Mouse (Mus musculus) R1 (cell line): ENCODE results near the gene Isg20l2.

Experiments
- DNase-seq: peaks from one replicate; pipeline ENCODE4 v3.0.0-alpha.2; 2018; ENCODE audit warnings: low read depth, low spot score

Isg20l2 gene

DNA sequence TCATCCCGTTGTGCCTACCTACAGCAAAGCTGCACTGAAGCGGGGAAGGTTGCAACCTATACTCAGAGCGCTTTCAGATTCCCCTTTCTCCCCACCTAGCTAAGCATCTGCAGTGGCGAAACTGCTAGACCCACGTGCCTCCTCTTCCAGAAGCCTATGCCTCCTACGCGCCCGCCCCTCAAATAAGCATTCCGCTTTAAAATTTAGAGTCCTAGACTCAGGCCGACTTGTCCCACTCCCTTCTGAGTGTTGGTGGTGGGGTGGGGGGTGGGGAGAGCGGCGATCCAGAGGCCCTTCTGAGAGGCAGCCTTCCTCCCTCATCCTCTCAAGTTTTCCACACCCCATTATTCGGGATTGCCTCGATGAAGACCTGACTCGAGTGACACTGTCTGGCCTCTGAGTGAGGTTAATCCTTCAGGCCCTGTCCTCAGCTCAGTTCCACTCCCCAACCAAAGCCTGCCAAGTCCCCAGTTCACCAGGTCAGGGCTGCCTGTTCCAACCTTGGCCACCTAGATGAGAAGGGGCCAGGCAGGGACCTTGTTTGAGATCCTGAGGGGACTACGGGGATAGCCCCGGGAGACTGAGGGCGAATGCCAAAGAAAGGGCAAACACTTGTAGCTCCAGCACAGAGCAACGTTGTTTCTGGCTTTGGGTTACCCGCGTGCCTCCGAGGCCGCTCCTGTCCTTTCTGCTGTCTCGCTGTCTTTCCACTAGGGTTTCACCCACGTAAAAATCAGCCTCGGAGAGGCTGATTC lies 17.1 kb downstream of the Isg20l2 start:
- no peak for DNase-seq

DNA sequence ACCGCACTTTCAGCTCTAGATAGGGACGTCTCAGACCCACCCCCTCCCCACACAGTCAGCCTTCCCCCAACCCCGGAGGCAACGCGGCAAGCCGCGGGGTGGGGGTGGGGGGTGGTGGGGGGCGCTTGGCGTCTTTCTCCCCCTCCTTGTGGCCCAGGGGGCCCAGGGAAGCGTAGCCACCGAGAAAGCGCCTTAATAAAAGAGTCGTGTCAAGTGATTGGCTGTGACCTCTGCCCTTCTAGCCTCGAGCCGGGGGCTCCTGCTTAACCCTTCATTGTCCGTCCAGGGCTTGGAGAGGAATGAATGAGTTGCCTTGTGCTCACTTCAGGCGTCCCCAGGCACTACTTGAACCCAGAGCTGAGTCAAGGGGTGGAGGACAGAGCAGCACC lies 17.7 kb downstream of the Isg20l2 start:
- DNase-seq: peak; percentile 51

DNA sequence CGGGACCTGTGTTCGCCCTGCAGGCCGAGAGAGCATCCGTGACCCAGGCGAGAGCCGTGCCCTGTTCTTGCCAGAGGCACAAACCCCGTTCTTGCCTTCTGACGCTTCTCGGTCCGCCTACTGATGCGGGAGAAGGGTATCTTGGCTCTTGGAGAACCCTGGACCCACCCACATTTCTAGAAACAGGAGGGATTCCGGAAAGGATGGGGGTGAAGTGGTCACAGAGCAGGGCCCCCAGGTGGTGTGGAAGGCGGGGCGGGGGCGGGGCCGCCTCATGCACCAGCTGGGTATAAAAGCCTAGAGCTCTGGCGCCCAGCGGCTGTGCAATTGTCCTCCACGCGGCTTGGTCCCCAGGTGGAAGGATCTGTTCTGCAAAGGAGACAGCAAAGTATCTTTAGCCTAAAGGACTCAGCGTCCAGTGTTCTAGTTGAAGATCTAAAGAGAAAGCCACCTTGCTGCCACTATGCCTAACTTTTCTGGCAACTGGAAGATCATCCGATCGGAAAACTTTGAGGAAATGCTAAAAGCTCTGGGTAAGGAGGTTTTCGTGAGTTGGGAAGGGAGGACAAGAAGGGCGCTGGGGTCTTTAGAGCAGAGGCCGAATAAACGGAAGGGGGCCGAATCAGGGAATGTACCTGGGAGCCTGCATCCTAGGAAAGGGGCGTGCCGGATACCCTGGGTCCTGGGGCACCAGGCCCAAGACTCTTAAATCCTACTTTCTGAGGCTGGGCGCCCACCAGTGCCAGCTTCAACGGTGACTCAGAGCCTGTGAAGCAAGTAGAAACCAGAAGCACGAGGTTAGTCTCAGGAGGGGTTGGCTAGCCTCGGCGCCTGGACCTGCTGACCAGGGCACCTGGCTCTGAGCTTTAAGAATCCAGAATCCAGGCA lies 18.5 kb downstream of the Isg20l2 start, which contains the start of gene Crabp2:
Crabp2 (plus strand) TSS at position 289 of the 888 bp plus-strand sequence.
- peak; percentile 73 for DNase-seq

DNA sequence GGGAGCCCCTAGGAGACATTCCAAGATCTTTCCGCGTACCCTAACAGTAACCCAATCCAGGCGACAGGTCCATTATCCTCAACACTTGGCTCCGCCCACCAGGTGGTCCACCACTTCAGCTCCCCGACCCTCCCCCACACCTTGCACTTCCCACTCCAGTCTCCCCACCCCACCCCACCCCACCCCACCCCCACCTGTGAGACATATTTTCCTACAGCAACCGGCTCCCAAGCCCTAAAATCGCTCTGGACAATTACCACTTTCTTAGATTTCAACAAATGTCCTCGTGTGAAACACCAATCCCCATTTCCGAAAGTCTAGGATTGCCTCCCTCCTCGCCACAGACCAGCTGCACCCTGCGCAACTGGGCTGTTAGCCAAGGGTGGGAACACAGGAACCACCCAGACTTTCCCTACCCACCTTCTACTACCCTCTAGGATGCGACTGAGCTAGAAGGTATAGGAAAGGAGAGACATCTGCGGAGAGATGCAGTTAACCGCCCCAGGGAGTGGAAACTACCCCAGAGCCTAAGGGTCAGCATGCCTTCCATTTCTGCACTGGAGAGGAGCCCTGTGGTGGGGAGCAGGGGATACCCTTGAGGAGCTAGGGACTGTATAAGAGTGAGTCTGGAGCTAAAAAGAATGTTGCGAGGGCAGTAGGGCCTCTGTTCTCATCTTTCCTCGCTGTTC lies 19.3 kb downstream of the Isg20l2 start:
- DNase-seq: no peak

DNA sequence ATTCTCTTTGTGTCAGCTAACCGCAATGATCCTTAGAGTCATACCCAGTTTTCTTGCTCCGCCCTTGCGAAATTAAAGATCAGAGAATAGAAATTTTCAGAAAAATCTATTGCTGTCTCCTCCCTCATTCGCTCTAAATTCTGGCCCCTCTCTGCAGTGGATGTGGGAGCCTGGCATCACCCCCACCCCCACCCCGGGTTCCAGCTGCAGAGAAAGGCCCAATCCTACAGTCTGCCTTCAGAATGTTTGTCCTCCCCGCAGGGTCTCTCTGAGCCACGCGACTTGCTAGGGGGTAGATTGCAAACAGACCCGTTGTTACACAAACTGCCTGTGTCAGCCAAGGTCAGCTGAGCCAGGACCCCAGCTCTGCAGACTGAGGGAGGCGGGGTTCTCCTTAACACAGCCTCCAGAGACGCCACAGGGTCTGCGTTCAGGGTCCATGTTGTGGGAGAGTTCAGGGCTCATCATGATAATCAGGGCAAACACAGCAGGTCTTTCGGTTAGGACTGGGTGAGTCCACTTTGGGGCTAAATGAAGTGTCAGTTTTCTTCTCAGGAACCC lies 19.9 kb downstream of the Isg20l2 start:
- DNase-seq: peak; percentile 46

DNA sequence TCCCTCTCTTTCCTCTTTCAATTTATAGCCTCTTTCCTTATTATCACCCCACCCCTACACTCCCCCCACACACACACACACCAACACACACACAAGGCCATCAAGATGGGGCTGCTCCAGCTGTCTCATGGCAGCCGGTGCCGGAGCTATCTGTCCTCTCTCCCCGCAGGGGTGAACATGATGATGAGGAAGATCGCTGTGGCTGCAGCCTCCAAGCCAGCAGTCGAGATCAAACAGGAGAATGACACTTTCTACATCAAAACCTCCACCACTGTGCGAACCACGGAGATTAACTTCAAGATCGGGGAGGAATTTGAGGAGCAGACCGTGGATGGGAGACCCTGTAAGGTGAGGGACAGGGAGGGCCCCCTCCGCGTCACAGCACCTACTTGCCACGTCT lies 21.8 kb downstream of the Isg20l2 start:
- DNase-seq: no peak

DNA sequence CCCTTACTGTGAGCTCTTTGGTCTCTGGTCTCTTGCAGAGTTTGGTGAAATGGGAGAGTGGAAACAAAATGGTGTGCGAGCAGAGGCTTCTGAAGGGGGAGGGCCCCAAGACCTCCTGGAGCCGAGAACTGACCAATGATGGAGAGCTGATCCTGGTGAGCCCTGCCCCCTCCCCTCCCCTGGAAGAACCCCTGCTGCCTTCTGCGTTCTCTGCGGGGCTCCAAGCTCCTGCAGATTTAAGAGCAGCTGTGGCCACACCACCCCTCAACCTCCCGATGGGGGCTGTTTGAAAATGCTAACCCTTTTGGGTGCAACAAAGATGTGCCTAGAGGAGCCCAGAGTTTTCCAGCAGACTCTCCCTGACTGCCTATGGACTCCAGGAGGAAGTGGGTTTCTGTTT lies 22.3 kb downstream of the Isg20l2 start:
- DNase-seq: peak; percentile 53

DNA sequence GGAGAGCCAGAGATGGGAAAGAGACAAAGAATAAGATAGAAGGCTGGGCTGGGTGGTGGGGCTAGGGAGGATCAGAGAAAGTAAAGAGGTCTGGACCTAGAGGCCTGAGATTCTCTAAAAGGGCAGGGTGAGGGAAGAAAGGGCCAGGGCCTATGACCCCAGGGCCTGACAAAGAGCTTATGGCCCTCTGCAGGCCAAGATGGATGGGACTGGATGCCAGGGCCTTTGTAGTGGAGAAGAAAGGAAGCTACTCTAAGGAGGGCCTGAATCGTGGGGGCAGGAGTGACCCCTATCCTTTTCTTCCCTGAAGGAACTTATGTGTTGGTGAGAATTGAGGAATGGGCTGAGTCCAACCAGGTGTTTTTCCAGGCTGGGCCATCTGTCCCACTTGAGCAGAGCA lies 27.9 kb downstream of the Isg20l2 start:
- DNase-seq: no peak

DNA sequence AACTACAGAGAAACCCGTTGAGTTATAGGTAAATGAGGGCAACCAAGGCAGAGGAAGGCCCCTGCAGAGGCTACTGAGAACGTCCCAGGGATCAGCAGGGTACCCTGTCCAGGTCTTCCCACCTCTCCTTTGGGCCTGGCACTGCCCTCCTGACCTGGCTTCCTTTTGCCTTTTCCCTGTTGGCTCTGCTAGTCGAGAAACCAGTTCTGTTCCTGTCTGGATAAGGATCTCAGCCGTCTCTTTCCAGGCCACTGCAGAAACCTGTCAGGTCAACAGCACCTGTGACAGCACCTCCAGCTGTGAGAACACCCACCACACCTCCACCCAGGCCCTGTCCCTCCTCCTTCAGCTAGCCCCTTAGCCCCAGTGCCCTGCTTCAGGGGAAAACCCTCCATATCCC lies 28.4 kb downstream of the Isg20l2 start:
- DNase-seq: no peak

DNA sequence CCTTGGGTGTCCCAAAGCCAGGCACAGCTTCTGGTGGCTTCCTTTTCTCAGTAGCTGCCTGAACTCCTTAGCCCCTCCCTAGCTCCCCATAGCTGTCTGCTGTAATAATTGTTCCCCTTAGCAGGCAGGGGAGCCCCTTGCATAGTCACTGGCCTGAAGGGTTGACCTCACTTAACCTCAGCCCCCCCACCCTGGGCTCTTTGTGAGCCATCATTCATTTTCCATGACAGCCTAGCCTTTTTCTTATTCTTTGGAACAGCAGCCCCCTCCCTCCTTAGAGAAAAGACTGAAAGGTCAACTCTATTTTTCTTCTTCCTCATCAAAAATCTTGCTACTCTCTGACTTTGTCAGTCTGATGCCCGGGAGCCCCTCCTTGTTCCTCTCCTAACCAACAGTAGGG lies 28.9 kb downstream of the Isg20l2 start:
- DNase-seq: no peak

DNA sequence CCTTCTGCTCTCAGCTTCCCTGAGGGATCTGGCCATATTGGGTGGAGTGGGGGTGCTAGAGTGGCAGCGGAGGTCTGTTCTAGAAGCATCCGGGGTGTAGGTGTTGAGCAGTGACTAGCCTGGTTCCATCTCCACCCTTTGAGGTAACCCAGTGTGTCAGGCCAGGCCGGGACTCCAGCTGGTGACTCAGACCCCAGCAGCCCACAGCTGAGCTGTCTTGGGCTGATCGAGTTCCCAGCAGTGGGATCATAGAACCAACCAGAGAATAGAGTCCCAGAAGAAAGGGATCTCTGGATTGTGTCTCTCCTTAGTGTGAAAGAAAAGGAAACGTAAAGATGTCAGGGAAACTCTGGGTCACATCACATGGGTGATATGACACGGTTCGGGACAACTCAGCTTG lies 29.3 kb downstream of the Isg20l2 start:
- DNase-seq: no peak

DNA sequence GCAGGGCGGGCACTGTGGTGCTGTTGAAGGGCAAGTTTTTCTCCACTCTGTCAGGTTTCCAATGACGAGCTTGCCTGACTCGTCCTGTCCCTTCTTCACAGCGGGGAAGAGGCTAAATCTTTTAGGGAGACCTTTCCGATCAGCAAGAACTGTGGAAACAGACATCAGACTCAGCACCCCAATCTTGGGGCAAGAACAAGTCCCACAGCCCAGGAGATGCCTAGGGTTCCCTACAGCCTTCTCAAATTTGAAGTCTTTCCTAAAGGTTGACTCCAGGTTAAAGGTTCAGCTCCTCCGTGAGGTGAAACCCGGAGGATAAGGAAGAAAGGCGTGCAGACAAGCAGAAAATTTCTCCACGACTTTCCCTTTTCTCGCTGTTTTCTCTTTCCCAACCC lies 30.1 kb downstream of the Isg20l2 start:
- DNase-seq: no peak

DNA sequence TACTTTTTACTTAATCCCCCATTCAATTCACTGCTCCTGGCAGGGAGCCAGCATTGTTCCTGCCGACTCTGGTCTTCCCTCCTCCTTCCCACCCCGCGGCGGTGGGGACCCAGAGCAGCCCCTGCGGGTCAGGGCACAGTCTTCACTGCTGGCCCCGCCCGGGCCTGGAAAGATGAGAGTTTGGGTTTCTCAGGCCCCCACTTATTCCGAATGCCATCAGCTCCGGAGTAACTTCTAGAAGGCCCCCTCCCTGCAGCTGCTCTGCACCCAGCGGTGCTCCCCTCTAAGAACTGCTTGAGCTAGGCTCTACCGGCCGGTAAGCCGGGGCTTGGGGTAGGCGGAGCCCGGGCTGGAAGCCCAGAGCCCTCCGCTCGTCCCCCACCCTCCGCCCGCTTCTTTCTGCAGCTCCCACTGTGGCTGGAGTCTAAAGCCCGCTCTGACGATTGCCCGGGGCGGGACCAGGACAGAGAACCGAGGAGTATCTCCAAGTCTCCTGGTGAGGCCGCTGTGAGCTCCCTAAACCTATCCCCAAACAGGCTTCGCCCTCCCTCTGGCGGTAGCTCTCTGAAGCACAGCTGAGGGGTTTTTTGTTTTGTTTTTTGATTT lies 30.6 kb downstream of the Isg20l2 start:
- DNase-seq: peak; percentile 98

DNA sequence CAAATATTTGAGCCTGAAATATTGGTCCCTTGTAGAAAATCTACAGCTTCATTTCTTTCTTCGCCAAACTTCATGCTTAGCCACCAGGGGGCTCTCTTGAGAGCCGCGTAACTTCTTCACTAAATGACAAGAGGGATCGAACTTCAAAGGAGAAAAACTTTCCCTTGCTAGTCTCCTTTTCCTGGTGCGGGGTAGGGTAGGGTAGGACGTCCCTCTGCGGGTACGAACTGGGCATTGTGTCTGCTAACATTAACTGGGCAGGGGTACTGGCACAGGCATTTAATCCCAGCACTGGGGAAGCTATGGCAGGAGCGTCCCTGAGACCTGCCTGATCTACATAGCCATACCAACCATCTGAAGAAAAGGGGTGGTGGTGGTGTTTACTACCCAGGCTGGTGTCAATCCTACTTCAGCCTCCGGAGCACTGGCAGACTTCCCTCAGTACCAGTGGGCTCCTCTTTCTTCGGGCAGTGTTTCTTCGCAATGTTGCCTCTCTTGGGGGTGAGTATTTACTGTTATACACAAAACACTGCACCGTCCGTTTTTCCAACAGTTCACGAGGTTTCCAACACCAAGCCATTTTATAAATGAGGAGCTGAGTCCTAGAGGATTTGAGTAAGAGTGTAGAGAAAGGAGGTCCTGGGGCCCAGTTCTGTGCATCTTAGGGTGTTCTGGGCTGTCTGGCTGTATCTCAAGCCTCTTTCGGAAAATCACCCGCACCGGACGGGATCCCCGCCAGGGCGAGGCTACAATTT lies 40.2 kb downstream of the Isg20l2 start:
- peak; percentile 84 for DNase-seq

DNA sequence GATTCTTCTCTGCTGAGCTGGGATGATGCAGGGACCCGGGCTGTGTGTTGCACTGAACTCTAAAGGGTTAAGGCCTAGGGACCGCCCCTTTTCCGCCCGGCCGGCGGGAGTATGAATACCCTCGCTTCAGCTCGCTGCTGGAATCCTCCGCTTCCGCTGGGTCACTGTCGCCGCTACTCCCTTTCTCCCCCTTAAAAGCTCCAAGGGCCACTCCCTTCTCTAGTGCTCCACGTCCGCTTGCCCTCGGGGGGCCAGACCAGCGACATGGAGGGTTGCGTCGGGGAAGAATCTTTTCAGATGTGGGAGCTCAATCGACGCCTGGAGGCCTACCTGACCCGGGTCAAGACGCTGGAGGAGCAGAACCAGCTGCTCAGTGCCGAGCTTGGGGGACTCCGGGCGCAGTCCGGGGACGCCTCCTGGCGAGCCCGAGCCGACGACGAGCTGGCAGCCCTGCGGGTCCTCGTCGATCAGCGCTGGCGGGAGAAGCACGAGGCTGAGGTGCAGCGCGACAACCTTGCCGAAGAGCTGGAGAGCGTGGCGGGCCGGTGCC lies 40.9 kb downstream of the Isg20l2 start, which contains the start of gene Nes:
Nes (plus strand) TSS at position 140 of the 550 bp plus-strand sequence.
- peak; percentile 93 for DNase-seq

DNA sequence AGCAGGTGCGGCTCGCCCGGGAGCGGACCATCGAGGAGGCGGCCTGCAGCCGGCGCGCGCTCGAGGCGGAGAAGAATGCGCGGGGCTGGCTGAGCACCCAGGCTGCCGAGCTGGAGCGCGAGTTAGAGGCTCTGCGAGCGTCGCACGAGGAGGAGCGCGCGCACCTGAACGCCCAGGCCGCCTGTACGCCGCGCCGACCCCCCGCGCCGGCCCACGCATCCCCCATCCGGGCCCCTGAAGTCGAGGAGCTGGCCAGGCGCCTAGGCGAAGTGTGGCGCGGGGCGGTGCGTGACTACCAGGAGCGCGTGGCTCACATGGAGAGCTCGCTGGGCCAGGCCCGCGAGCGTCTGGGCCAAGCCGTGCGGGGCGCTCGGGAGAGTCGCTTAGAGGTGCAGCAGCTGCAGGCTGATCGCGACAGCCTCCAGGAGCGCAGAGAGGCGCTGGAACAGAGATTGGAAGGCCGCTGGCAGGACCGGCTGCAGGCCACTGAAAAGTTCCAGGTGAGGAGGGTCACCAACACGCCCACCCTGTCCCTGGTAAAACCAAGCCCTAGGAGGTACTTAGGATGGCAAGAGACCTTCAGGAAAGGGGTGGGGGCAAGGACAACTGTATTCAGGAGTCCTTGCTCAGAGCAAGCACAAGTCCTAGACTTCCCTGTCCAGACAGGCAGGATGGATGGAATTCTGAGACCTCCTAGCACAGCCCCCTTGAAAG lies 41.5 kb downstream of the Isg20l2 start:
- peak; percentile 43 for DNase-seq

DNA sequence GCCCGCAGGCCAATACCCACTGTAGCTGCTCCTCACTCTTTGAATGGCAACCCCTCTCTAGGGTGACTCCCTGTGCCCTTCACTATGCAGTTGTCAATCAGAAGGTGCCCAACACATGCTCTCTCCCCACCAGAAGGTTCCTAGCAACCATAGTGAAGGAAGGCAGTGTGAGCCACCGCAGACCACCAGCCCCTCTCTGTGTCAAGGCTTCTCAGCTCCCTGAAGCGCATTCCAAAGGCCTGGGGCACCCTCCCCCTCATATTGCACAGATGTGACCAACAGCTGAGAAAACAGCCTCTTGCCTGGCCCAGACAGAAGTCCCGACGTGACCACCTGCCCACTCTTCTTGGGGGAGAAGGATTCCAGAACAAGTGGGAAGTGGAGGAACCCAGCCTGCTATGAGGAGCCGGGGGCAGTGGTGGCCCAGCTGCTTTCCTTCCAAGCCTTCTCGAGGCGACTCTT lies 42.1 kb downstream of the Isg20l2 start:
- no peak for DNase-seq

DNA sequence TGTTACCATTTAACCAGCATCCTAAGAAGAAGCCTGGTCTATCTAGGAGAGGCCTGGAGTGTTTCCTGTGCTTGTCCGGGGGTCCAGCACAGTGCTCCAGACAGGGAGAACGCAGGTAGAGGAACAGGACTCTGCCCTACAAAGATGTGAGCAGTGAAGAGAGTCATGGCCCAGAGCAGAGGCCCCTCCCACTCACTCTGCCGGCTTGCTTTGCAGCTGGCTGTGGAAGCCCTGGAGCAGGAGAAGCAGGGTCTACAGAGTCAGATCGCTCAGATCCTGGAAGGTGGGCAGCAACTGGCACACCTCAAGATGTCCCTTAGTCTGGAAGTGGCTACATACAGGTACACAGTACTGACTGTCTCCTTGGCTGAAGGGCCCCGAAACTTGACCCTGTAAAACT lies 42.7 kb downstream of the Isg20l2 start:
- no peak for DNase-seq

DNA sequence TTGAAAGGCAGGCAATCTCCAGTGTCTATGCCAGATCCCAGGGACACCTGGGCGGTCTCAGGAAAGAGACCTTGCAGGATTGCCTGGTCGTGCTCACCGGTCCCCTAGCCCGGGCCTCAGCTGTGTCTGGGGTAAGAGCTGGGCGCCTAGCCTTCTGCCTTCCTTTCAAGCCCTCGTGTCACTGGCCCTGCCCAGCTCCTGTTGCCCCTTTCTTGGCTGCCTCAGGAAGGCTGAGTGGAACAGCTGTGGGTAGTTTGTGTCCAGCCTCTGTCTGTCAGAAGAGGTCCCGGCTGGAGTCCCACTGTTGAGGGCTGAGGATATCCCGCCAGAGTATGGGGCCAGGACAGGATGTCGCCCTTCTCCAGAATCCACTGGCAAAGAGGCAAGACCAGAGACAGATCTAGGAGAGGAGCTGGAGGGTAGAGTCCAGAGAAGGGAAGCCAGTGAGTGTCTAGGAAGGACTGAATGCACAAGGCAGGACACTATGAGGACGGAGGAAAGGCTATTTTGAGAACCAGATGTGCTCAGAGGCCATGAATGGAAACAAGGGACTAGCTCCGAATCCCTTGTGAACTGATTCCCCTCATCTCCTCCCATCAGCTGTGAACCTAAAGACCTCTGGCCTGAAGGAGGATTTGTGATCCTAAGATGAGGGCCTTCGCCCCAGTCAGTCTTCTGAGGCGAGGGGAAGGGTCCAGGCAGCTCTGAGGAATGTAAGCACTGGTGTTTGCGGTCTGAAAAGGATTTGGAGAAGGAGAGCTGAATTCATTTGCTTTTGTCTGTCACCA lies 43.7 kb downstream of the Isg20l2 start:
- no peak for DNase-seq
